Comparison of ENCODE assay signal across 8 mouse cellular contexts in genomic region chr17:26068024-26068830, GRCm38 (mm10). TPM values are rescaled to one million over a fixed set of nuclear protein-coding genes. Genes with fewer than 3 reads are reported as not detected.
DNase-seq lines count a peak whose midpoint lies in the region; ATAC-seq and TF ChIP-seq lines count a peak whose summit lies in the region.

No protein-coding gene starts in this region.

- TF ChIP-seq EP300 in liver, embryonic 14.5 days (IDR thresholded peaks at IDR 0.05; ENCODE audit: low read depth), result no peak

- peaks cover 41% of the 10 kb centered on the region for H3K4me1 ChIP-seq in G1E (ENCODE audit: insufficient read depth, low read depth, low read length)
- peaks cover 51% of the 10 kb centered on the region for H3K4me1 ChIP-seq in forebrain, embryonic 10.5 days
- H3K4me1 ChIP-seq in liver, embryonic 14.5 days (replicated peaks; ENCODE audit: control insufficient read depth in 2 of 2, insufficient read depth in 2 of 2, low read length in 1 of 2), result peaks cover 0 to 6% of the 10 kb centered on the region in 2 experiments; a peak in 2 of 4 replicates
- H3K4me1 ChIP-seq in neural tube, embryonic 14.5 days (ENCODE audit: control insufficient read depth, insufficient read depth, low read length), result peaks cover 41% of the 10 kb centered on the region

- no peak for ATAC-seq in G1E (ENCODE audit: extremely low read depth, insufficient number of reproducible peaks, low FRiP score, poor library complexity, severe bottlenecking)
- ATAC-seq in liver, embryonic 14.5 days (ENCODE audit: insufficient read depth), result no peak
- ATAC-seq in neural tube, embryonic 14.5 days (ENCODE audit: low read depth), result peak; percentile 19; the same call in 1 of the 2 replicates

- peak overlapping the region; percentile 94 for H3K27ac ChIP-seq in forebrain, embryonic 10.5 days
- H3K27ac ChIP-seq in liver, embryonic 14.5 days, result no peak overlapping the region
- H3K27ac ChIP-seq in neural tube, embryonic 14.5 days (ENCODE audit: low read depth, low read length), result peak overlapping the region; percentile 93

- no peak for TF ChIP-seq CTCF in G1E (IDR thresholded peaks at IDR 0.05; ENCODE audit: low read depth, low read length)
- TF ChIP-seq CTCF in liver, embryonic 14.5 days (IDR thresholded peaks at IDR 0.05; ENCODE audit: low read depth), result no peak

- peak; percentile 3 to 9 for DNase-seq in adrenal gland, postnatal 36 days
- no peak for DNase-seq in adrenal gland, postnatal 25 days
- DNase-seq in G1E (ENCODE audit: low spot score), result no peak
- peak; percentile 52 for DNase-seq in forebrain, embryonic 10.5 days (ENCODE audit: extremely low spot score, low spot score)
- peak; percentile 26 for DNase-seq in heart, postnatal 4 days
- DNase-seq in liver, embryonic 14.5 days (ENCODE audit: low read depth in 3 of 3, low spot score in 3 of 3), result no peak
- no peak for DNase-seq in MN1 (ENCODE audit: low spot score)

- peak overlapping the region; percentile 84 for H3K4me3 ChIP-seq in G1E (ENCODE audit: low read depth, low read length)
- peak overlapping the region; percentile 93 for H3K4me3 ChIP-seq in forebrain, embryonic 10.5 days
- peak overlapping the region; percentile 65 to 79 for H3K4me3 ChIP-seq in liver, embryonic 14.5 days (ENCODE audit: insufficient read depth in 1 of 2, low read depth in 2 of 2, low read length in 2 of 2)
- peak overlapping the region; percentile 87 for H3K4me3 ChIP-seq in neural tube, embryonic 14.5 days (ENCODE audit: low read depth, low read length)

- no peaks in the 10 kb centered on the region for H3K9me3 ChIP-seq in G1E (replicated peaks)
- H3K9me3 ChIP-seq in forebrain, embryonic 10.5 days, result no peaks in the 10 kb centered on the region
- H3K9me3 ChIP-seq in liver, embryonic 14.5 days (ENCODE audit: control insufficient read depth, low read length), result no peaks in the 10 kb centered on the region
- no peaks in the 10 kb centered on the region for H3K9me3 ChIP-seq in neural tube, embryonic 14.5 days (ENCODE audit: control insufficient read depth, low read length)

- H3K4me2 ChIP-seq in liver, embryonic 14.5 days (ENCODE audit: low read depth), result peak overlapping the region; percentile 73
- H3K4me2 ChIP-seq in neural tube, embryonic 14.5 days (ENCODE audit: low read depth, low read length), result peak overlapping the region; percentile 97

- 2% methylated on average over 44 of the region's 44 CpGs for WGBS in forebrain, embryonic 10.5 days
- 5% methylated on average over 44 of the region's 44 CpGs for WGBS in liver, embryonic 14.5 days (ENCODE audit: insufficient replicate concordance)
- under 1% methylated on average over 44 of the region's 44 CpGs for WGBS in neural tube, embryonic 14.5 days

- peaks cover 10% of the 10 kb centered on the region for H3K27me3 ChIP-seq in G1E (ENCODE audit: insufficient read depth, low read length)
- peaks cover 32% of the 10 kb centered on the region for H3K27me3 ChIP-seq in forebrain, embryonic 10.5 days (ENCODE audit: poor library complexity, severe bottlenecking)
- H3K27me3 ChIP-seq in liver, embryonic 14.5 days (ENCODE audit: control insufficient read depth, insufficient read depth, low read length), result peaks cover 41% of the 10 kb centered on the region
- H3K27me3 ChIP-seq in neural tube, embryonic 14.5 days (ENCODE audit: control insufficient read depth, insufficient read depth, low read length), result no peaks in the 10 kb centered on the region

- peaks cover 43% of the 10 kb centered on the region for H3K36me3 ChIP-seq in G1E (replicated peaks)
- peaks cover 36% of the 10 kb centered on the region for H3K36me3 ChIP-seq in forebrain, embryonic 10.5 days (replicated peaks)
- no peaks in the 10 kb centered on the region for H3K36me3 ChIP-seq in liver, embryonic 14.5 days (replicated peaks; ENCODE audit: control insufficient read depth, insufficient read depth, low read depth)
- peaks cover 16% of the 10 kb centered on the region for H3K36me3 ChIP-seq in neural tube, embryonic 14.5 days (ENCODE audit: control insufficient read depth, insufficient read depth, low read length)

- no peak overlapping the region for H3K9ac ChIP-seq in liver, embryonic 14.5 days (replicated peaks)
- H3K9ac ChIP-seq in neural tube, embryonic 14.5 days (replicated peaks; ENCODE audit: low read depth, low read length), result peak overlapping the region; percentile 95

RNA-seq across cellular contexts. Expression of gene Rab11fip3, which starts 1.1 kb away (rescaled TPM):
- total RNA-seq in adrenal gland, postnatal 36 days (2021), result 10 to 100 TPM; 17.9 to 21.9 TPM
- 22.7 and 25.2 TPM in 2 replicates for total RNA-seq in adrenal gland, postnatal 25 days (2021)
- 9.9 and 13.9 TPM in 2 replicates for total RNA-seq in G1E (2014; fragmentation: Nextera tagmentation)
- total RNA-seq in G1E (2017), result 2.8 and 3.0 TPM in 2 replicates
- 9.3 and 11.2 TPM in 2 replicates for polyA plus RNA-seq in G1E (2012)
- 21.0 and 22.3 TPM in 2 replicates for polyA plus RNA-seq in forebrain, embryonic 10.5 days (2016; fragmentation: Nextera tagmentation; extraction: Ambion mirVana)
- total RNA-seq in heart, postnatal 4 days (2021), result 10 to 100 TPM; 21.0 to 22.9 TPM
- polyA plus RNA-seq in liver, embryonic 14.5 days (2012; rRNA removed), result 2.1 and 2.3 TPM in 2 replicates
- polyA plus RNA-seq in liver, embryonic 14.5 days (2014; fragmentation: Nextera tagmentation; extraction: Ambion mirVana), result 1.4 and 1.8 TPM in 2 replicates
- 29.0 and 34.1 TPM in 2 replicates for polyA plus RNA-seq in neural tube, embryonic 14.5 days (2014; fragmentation: Nextera tagmentation; extraction: Ambion mirVana)

RNA-seq across cellular contexts. Expression of gene Decr2, which starts 21.9 kb away (rescaled TPM):
- 10 to 100 TPM; 17.8 to 27.2 TPM for total RNA-seq in adrenal gland, postnatal 36 days (2021)
- total RNA-seq in adrenal gland, postnatal 25 days (2021), result 18.5 and 22.6 TPM in 2 replicates
- total RNA-seq in G1E (2014; fragmentation: Nextera tagmentation) (6.4 and 19.1 TPM in 2 replicates), G1E (2017) (7.6 and 8.8 TPM in 2 replicates)
- 0.18 and 0.34 TPM in 2 replicates for polyA plus RNA-seq in G1E (2012)
- 23.5 and 24.7 TPM in 2 replicates for polyA plus RNA-seq in forebrain, embryonic 10.5 days (2016; fragmentation: Nextera tagmentation; extraction: Ambion mirVana)
- total RNA-seq in heart, postnatal 4 days (2021), result 10 to 100 TPM; 14.6 to 17.0 TPM
- 6.2 and 6.8 TPM in 2 replicates for polyA plus RNA-seq in liver, embryonic 14.5 days (2012; rRNA removed)
- 5.5 and 6.5 TPM in 2 replicates for polyA plus RNA-seq in liver, embryonic 14.5 days (2014; fragmentation: Nextera tagmentation; extraction: Ambion mirVana)
- polyA plus RNA-seq in neural tube, embryonic 14.5 days (2014; fragmentation: Nextera tagmentation; extraction: Ambion mirVana), result 28.4 and 33.4 TPM in 2 replicates

RNA-seq across cellular contexts. Expression of gene Nme4, which starts 27.2 kb away (rescaled TPM):
- total RNA-seq in adrenal gland, postnatal 36 days (2021), result 1 to 10 TPM; 2.2 to 3.5 TPM
- total RNA-seq in adrenal gland, postnatal 25 days (2021), result 2.0 and 4.5 TPM in 2 replicates
- total RNA-seq in G1E (2014; fragmentation: Nextera tagmentation) (23.3 and 25.2 TPM in 2 replicates), G1E (2017) (48.5 and 68.1 TPM in 2 replicates)
- polyA plus RNA-seq in G1E (2012), result 118 and 139 TPM in 2 replicates
- polyA plus RNA-seq in forebrain, embryonic 10.5 days (2016; fragmentation: Nextera tagmentation; extraction: Ambion mirVana), result 126 and 138 TPM in 2 replicates
- 10 to 100 TPM; 10.3 to 10.8 TPM for total RNA-seq in heart, postnatal 4 days (2021)
- polyA plus RNA-seq in liver, embryonic 14.5 days (2012; rRNA removed), result 46.2 and 52.2 TPM in 2 replicates
- polyA plus RNA-seq in liver, embryonic 14.5 days (2014; fragmentation: Nextera tagmentation; extraction: Ambion mirVana), result 45.1 and 46.7 TPM in 2 replicates
- 10.8 and 16.3 TPM in 2 replicates for polyA plus RNA-seq in neural tube, embryonic 14.5 days (2014; fragmentation: Nextera tagmentation; extraction: Ambion mirVana)

RNA-seq across cellular contexts. Expression of gene Tmem8, which starts 44.9 kb away (rescaled TPM):
- total RNA-seq in adrenal gland, postnatal 36 days (2021), result 1 to 10 TPM; 5.4 to 9.4 TPM
- 8.6 and 10.8 TPM in 2 replicates for total RNA-seq in adrenal gland, postnatal 25 days (2021)
- total RNA-seq in G1E (2014; fragmentation: Nextera tagmentation) (2.3 and 3.0 TPM in 2 replicates), G1E (2017) (6.4 and 7.8 TPM in 2 replicates)
- polyA plus RNA-seq in G1E (2012), result 3.4 and 3.5 TPM in 2 replicates
- polyA plus RNA-seq in forebrain, embryonic 10.5 days (2016; fragmentation: Nextera tagmentation; extraction: Ambion mirVana), result 1.7 and 1.8 TPM in 2 replicates
- 1 to 10 TPM; 1.4 to 1.7 TPM for total RNA-seq in heart, postnatal 4 days (2021)
- 2.8 and 3.6 TPM in 2 replicates for polyA plus RNA-seq in liver, embryonic 14.5 days (2012; rRNA removed)
- polyA plus RNA-seq in liver, embryonic 14.5 days (2014; fragmentation: Nextera tagmentation; extraction: Ambion mirVana), result 0.88 and 1.1 TPM in 2 replicates
- polyA plus RNA-seq in neural tube, embryonic 14.5 days (2014; fragmentation: Nextera tagmentation; extraction: Ambion mirVana), result 2.8 and 3.1 TPM in 2 replicates

RNA-seq across cellular contexts. Expression of gene Mrpl28, which starts 55.1 kb away (rescaled TPM):
- 10 to 100 TPM; 85.8 to 88.4 TPM for total RNA-seq in adrenal gland, postnatal 36 days (2021)
- total RNA-seq in adrenal gland, postnatal 25 days (2021), result 80.3 and 83.4 TPM in 2 replicates
- total RNA-seq in G1E (2014; fragmentation: Nextera tagmentation) (25.6 and 40.2 TPM in 2 replicates), G1E (2017) (55.7 and 77.6 TPM in 2 replicates)
- polyA plus RNA-seq in G1E (2012), result 326 and 332 TPM in 2 replicates
- 318 and 342 TPM in 2 replicates for polyA plus RNA-seq in forebrain, embryonic 10.5 days (2016; fragmentation: Nextera tagmentation; extraction: Ambion mirVana)
- 10 to 100 TPM; 92.7 to 94.3 TPM for total RNA-seq in heart, postnatal 4 days (2021)
- 47.8 and 58.0 TPM in 2 replicates for polyA plus RNA-seq in liver, embryonic 14.5 days (2012; rRNA removed)
- 121 and 129 TPM in 2 replicates for polyA plus RNA-seq in liver, embryonic 14.5 days (2014; fragmentation: Nextera tagmentation; extraction: Ambion mirVana)
- 177 and 192 TPM in 2 replicates for polyA plus RNA-seq in neural tube, embryonic 14.5 days (2014; fragmentation: Nextera tagmentation; extraction: Ambion mirVana)

Comparison
In these comparisons a context has a peak if more than half of its experiments do, and no peak if none do; other contexts are left out.
1. DNase-seq: peak in adrenal gland, postnatal 36 days (2 of 2), forebrain, embryonic 10.5 days (single experiment) and heart, postnatal 4 days (single experiment); none in adrenal gland, postnatal 25 days (single experiment), G1E (single experiment), liver, embryonic 14.5 days (0 of 3) and MN1 (single experiment).
2. Peak in every context shown above with its lines, with median percentiles within 50 percentile points of each other: H3K4me3 ChIP-seq.